ENCODE assay signal across 14 mouse cellular contexts in the genomic region with DNA sequence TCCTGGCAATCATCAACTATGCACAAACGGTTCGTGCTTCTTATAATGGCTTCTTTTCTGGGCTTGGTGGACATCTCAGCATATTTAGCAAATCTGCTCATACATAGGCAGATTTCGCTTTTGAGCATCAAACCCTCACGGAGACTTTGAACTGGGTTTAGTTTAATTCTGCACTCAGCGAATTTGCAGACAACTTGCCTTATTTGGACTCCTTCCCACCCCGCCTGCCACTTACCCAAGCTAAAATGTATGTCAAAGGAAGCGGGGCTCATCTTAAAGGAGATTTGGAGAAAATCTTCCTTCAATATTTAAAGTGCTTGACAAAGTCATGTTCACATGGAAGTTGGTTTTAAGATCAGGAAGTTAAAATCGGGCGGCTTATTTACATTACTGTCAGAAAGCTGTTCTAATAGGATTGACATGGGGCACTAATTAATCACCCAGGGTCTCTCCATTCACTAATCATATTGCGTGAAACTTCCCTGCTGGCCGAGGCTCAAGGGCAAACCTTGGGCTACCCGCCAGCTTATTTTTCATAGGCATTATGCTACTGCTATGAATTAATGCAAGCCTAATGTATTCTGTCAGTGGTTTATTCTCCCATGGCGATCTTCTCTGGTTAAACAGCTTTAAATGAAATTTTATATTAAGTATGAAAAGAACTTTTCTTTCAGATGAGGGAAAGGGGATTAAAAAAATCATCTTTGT.
DNase-seq lines count a peak whose midpoint lies in the region; ATAC-seq lines count a peak whose summit lies in the region.
"Had no signal": no experiment of that assay in that cellular context is flagged by ENCODE, and none has a peak within 500 bp of the region (broad histone marks: within the 10 kb centered on the region; RNA-seq: fewer than 3 reads in every experiment).

No protein-coding gene starts in this region.

- DNase-seq in heart, adult 11 months = peak; percentile 35
- DNase-seq in neural tube, embryonic 11.5 days (ENCODE audit: low spot score) = no peak
- no peak for DNase-seq in neural tube, embryonic 10.5 days (ENCODE audit: extremely low spot score, low spot score)
- DNase-seq in thymus, postnatal 4 days = no peak
- no peak for DNase-seq in layer of hippocampus, adult 8-10 months (ENCODE audit: low spot score in 2 of 2)
- DNase-seq: cerebellum, adult 8-10 months; gastrocnemius, postnatal 14 days; kidney, adult 2 months; lung, adult 2 months had no signal

- H3K9me3 ChIP-seq in heart, embryonic 12.5 days (replicated peaks) = no peaks in the 10 kb centered on the region
- no peaks in the 10 kb centered on the region for H3K9me3 ChIP-seq in neural tube, embryonic 11.5 days (ENCODE audit: control insufficient read depth, low read length)
- H3K9me3 ChIP-seq in forebrain, embryonic 13.5 days (replicated peaks) = no peaks in the 10 kb centered on the region
- H3K9me3 ChIP-seq in stomach, embryonic 15.5 days = no peaks in the 10 kb centered on the region
- H3K9me3 ChIP-seq: heart, embryonic 15.5 days; limb, embryonic 13.5 days had no signal

- peaks cover 27% of the 10 kb centered on the region for H3K4me1 ChIP-seq in heart, embryonic 12.5 days (replicated peaks)
- H3K4me1 ChIP-seq in neural tube, embryonic 11.5 days (ENCODE audit: control insufficient read depth, insufficient read depth, low read length) = peaks cover 79% of the 10 kb centered on the region
- peaks cover 90% of the 10 kb centered on the region for H3K4me1 ChIP-seq in forebrain, embryonic 13.5 days
- H3K4me1 ChIP-seq in stomach, embryonic 15.5 days = peaks cover 21% of the 10 kb centered on the region

- H3K27ac ChIP-seq in heart, embryonic 12.5 days (ENCODE audit: poor library complexity, severe bottlenecking) = no peak overlapping the region
- H3K27ac ChIP-seq in neural tube, embryonic 11.5 days (ENCODE audit: low read depth, low read length) = peak overlapping the region; percentile 81
- no peak overlapping the region for H3K27ac ChIP-seq in forebrain, embryonic 13.5 days
- H3K27ac ChIP-seq in stomach, embryonic 15.5 days = 0 out of 2 replicates have a peak overlapping the region, but pooled peaks have one; percentile 8
- H3K27ac ChIP-seq: heart, embryonic 15.5 days; limb, embryonic 13.5 days had no signal

- H3K36me3 ChIP-seq in heart, embryonic 12.5 days = no peaks in the 10 kb centered on the region
- H3K36me3 ChIP-seq in neural tube, embryonic 11.5 days (ENCODE audit: control insufficient read depth, insufficient read depth, low read length) = no peaks in the 10 kb centered on the region
- no peaks in the 10 kb centered on the region for H3K36me3 ChIP-seq in forebrain, embryonic 13.5 days (ENCODE audit: poor library complexity, severe bottlenecking)
- no peaks in the 10 kb centered on the region for H3K36me3 ChIP-seq in stomach, embryonic 15.5 days
- H3K36me3 ChIP-seq: heart, embryonic 15.5 days; limb, embryonic 13.5 days had no signal

- no peak overlapping the region for H3K9ac ChIP-seq in heart, embryonic 12.5 days
- no peak overlapping the region for H3K9ac ChIP-seq in neural tube, embryonic 11.5 days (ENCODE audit: low read length)
- H3K9ac ChIP-seq in forebrain, embryonic 13.5 days = 0 out of 2 replicates have a peak overlapping the region, but pooled peaks have one; percentile 14
- H3K9ac ChIP-seq in stomach, embryonic 15.5 days = no peak overlapping the region
- H3K9ac ChIP-seq: heart, embryonic 15.5 days; limb, embryonic 13.5 days had no signal

- ATAC-seq in heart, embryonic 12.5 days (ENCODE audit: insufficient number of reproducible peaks, low FRiP score) = no peak
- no peak for ATAC-seq in neural tube, embryonic 11.5 days (ENCODE audit: insufficient read depth, low FRiP score, low TSS enrichment)
- ATAC-seq in forebrain, embryonic 13.5 days = no peak
- ATAC-seq in stomach, embryonic 15.5 days (ENCODE audit: insufficient read depth, low FRiP score, low read depth) = no peak

- no peak overlapping the region for H3K4me2 ChIP-seq in heart, embryonic 12.5 days
- H3K4me2 ChIP-seq in neural tube, embryonic 11.5 days (ENCODE audit: low read depth) = no peak overlapping the region
- no peak overlapping the region for H3K4me2 ChIP-seq in forebrain, embryonic 13.5 days
- H3K4me2 ChIP-seq in stomach, embryonic 15.5 days = peak overlapping the region; percentile 17; the same call in 1 of the 2 replicates
- H3K4me2 ChIP-seq: heart, embryonic 15.5 days; limb, embryonic 13.5 days had no signal

- H3K27me3 ChIP-seq in heart, embryonic 12.5 days (replicated peaks) = no peaks in the 10 kb centered on the region
- H3K27me3 ChIP-seq in neural tube, embryonic 11.5 days (ENCODE audit: control insufficient read depth, insufficient read depth, low read length) = no peaks in the 10 kb centered on the region
- no peaks in the 10 kb centered on the region for H3K27me3 ChIP-seq in forebrain, embryonic 13.5 days
- no peaks in the 10 kb centered on the region for H3K27me3 ChIP-seq in stomach, embryonic 15.5 days (replicated peaks)
- H3K27me3 ChIP-seq: heart, embryonic 15.5 days; limb, embryonic 13.5 days had no signal

- H3K4me3 ChIP-seq in heart, embryonic 12.5 days = no peak overlapping the region
- H3K4me3 ChIP-seq in neural tube, embryonic 11.5 days (ENCODE audit: low read depth, low read length) = no peak overlapping the region
- no peak overlapping the region for H3K4me3 ChIP-seq in forebrain, embryonic 13.5 days
- H3K4me3 ChIP-seq in stomach, embryonic 15.5 days (replicated peaks) = no peak overlapping the region
- H3K4me3 ChIP-seq: heart, embryonic 15.5 days; limb, embryonic 13.5 days had no signal

- 74% methylated on average over 13 of the region's 13 CpGs for WGBS in heart, embryonic 12.5 days
- WGBS in neural tube, embryonic 11.5 days = 62% methylated on average over 13 of the region's 13 CpGs
- WGBS in forebrain, embryonic 13.5 days = 20% methylated on average over 13 of the region's 13 CpGs
- WGBS in stomach, embryonic 15.5 days = 31% methylated on average over 13 of the region's 13 CpGs

Comparison
In these comparisons a context has a peak if more than half of its experiments do, and no peak if none do; other contexts are left out.
1. H3K27ac ChIP-seq: peak in neural tube, embryonic 11.5 days (single experiment) and stomach, embryonic 15.5 days (single experiment); none in heart, embryonic 12.5 days (single experiment) and forebrain, embryonic 13.5 days (single experiment).